15 mouse cellular contexts compared by ENCODE assay signal in genomic region chr17:25979829-25980738, GRCm38 (mm10). TPM values are rescaled to one million over a fixed set of nuclear protein-coding genes. Genes with fewer than 3 reads are reported as not detected.
A peak's percentile ranks its signal among the peaks of the same experiment; 100 is the strongest.
DNase-seq lines count a peak whose midpoint lies in the region; ATAC-seq lines count a peak whose summit lies in the region.
"Had no signal": no experiment of that assay in that cellular context is flagged by ENCODE, and none has a peak within 500 bp of the region (broad histone marks: within the 10 kb centered on the region; RNA-seq: fewer than 3 reads in every experiment).

No protein-coding gene starts in this region.

- intact Hi-C loops in heart, postnatal 10 days (cut with DNase I) = no loop called here

- no peak for DNase-seq in liver
- peak; percentile 20 for DNase-seq in forelimb bud, embryonic 11.5 days (ENCODE audit: low read depth, low spot score)
- no peak for DNase-seq in heart, postnatal 10 days
- DNase-seq in frontal cortex, postnatal 25 days (ENCODE audit: low spot score in 2 of 2) = no peak
- DNase-seq: spleen, adult 18-20 months had no signal

- H3K9ac ChIP-seq in liver, embryonic 12.5 days = 0 out of 2 replicates have a peak overlapping the region, but pooled peaks have one; percentile 8
- H3K9ac ChIP-seq in kidney, embryonic 16.5 days (replicated peaks; ENCODE audit: low read length) = 0 out of 2 replicates have a peak overlapping the region, but pooled peaks have one; percentile 11
- H3K9ac ChIP-seq in stomach, embryonic 16.5 days (ENCODE audit: low read length) = peak overlapping the region; percentile 19; the same call in 1 of the 2 replicates

- H3K4me3 ChIP-seq in liver, embryonic 12.5 days = no peak overlapping the region
- no peak overlapping the region for H3K4me3 ChIP-seq in kidney, embryonic 16.5 days (ENCODE audit: low read length)
- no peak overlapping the region for H3K4me3 ChIP-seq in stomach, embryonic 16.5 days (replicated peaks; ENCODE audit: low read length)

- H3K4me1 ChIP-seq in liver, embryonic 12.5 days = peaks cover 78% of the 10 kb centered on the region
- H3K4me1 ChIP-seq in kidney, embryonic 16.5 days (ENCODE audit: insufficient read depth, low read length) = peaks cover 25% of the 10 kb centered on the region
- peaks cover 29% of the 10 kb centered on the region for H3K4me1 ChIP-seq in stomach, embryonic 16.5 days (ENCODE audit: control insufficient read depth, insufficient read depth, low read length)

- peak overlapping the region; percentile 51 for H3K27ac ChIP-seq in liver, embryonic 12.5 days
- H3K27ac ChIP-seq in kidney, embryonic 16.5 days (ENCODE audit: low read length) = peak overlapping the region; percentile 46; the same call in 1 of the 2 replicates
- H3K27ac ChIP-seq in stomach, embryonic 16.5 days (ENCODE audit: low read length) = peak overlapping the region; percentile 66
- H3K27ac ChIP-seq: macrophage had no signal

- H3K9me3 ChIP-seq in liver, embryonic 12.5 days (replicated peaks) = no peaks in the 10 kb centered on the region
- H3K9me3 ChIP-seq in kidney, embryonic 16.5 days (ENCODE audit: low read length) = no peaks in the 10 kb centered on the region
- H3K9me3 ChIP-seq in stomach, embryonic 16.5 days (replicated peaks; ENCODE audit: control insufficient read depth, low read length) = no peaks in the 10 kb centered on the region

- 79% methylated on average over 5 of the region's 5 CpGs for WGBS in liver, embryonic 12.5 days (ENCODE audit: insufficient replicate concordance)
- 82% methylated on average over 5 of the region's 5 CpGs for WGBS in kidney, embryonic 16.5 days
- WGBS in stomach, embryonic 16.5 days = 82% methylated on average over 5 of the region's 5 CpGs

- peaks cover 16% of the 10 kb centered on the region for H3K36me3 ChIP-seq in liver, embryonic 12.5 days
- H3K36me3 ChIP-seq in kidney, embryonic 16.5 days (ENCODE audit: insufficient read depth, low read length) = 0 out of 2 replicates have a peak, but pooled peaks cover 3% of the 10 kb centered on the region
- no peaks in the 10 kb centered on the region for H3K36me3 ChIP-seq in stomach, embryonic 16.5 days (ENCODE audit: control insufficient read depth, insufficient read depth, low read length)

- no peaks in the 10 kb centered on the region for H3K27me3 ChIP-seq in liver, embryonic 12.5 days (replicated peaks)
- no peaks in the 10 kb centered on the region for H3K27me3 ChIP-seq in kidney, embryonic 16.5 days (ENCODE audit: insufficient read depth, low read length)
- H3K27me3 ChIP-seq in stomach, embryonic 16.5 days (ENCODE audit: control insufficient read depth, insufficient read depth, low read length) = no peaks in the 10 kb centered on the region

- ATAC-seq in liver, embryonic 12.5 days = no peak
- no peak for ATAC-seq in kidney, embryonic 16.5 days (ENCODE audit: low FRiP score, low TSS enrichment)
- ATAC-seq in stomach, embryonic 16.5 days (ENCODE audit: insufficient read depth, low FRiP score) = peak; percentile 56; the same call in 1 of the 2 replicates

- H3K4me2 ChIP-seq in liver, embryonic 12.5 days = no peak overlapping the region
- H3K4me2 ChIP-seq in kidney, embryonic 16.5 days (replicated peaks; ENCODE audit: low read depth, low read length) = no peak overlapping the region
- H3K4me2 ChIP-seq in stomach, embryonic 16.5 days (ENCODE audit: low read depth, low read length) = no peak overlapping the region

RNA-seq across cellular contexts. Expression of gene Capn15, which starts 5.5 kb away (rescaled TPM):
- 20.4 and 21.3 TPM in 2 replicates for polyA plus RNA-seq in liver, embryonic 12.5 days (2016; fragmentation: Nextera tagmentation; extraction: Ambion mirVana)
- 26.0 and 30.7 TPM in 2 replicates for polyA plus RNA-seq in kidney, embryonic 16.5 days (2015; fragmentation: Nextera tagmentation; extraction: Ambion mirVana)
- polyA plus RNA-seq in stomach, embryonic 16.5 days (2015; fragmentation: Nextera tagmentation; extraction: Ambion mirVana) = 21.6 and 23.3 TPM in 2 replicates
- total RNA-seq in heart, postnatal 10 days (2021) = 10 to 100 TPM; 12.6 to 13.5 TPM

RNA-seq across cellular contexts. Expression of gene A930017K11Rik, which starts 27.7 kb away (rescaled TPM):
- 0.36 and 0.49 TPM in 2 replicates for polyA plus RNA-seq in liver, embryonic 12.5 days (2016; fragmentation: Nextera tagmentation; extraction: Ambion mirVana)
- 8.1 and 9.5 TPM in 2 replicates for polyA plus RNA-seq in kidney, embryonic 16.5 days (2015; fragmentation: Nextera tagmentation; extraction: Ambion mirVana)
- polyA plus RNA-seq in stomach, embryonic 16.5 days (2015; fragmentation: Nextera tagmentation; extraction: Ambion mirVana) = 0.11 and 0.31 TPM in 2 replicates
- not detected for total RNA-seq in heart, postnatal 10 days (2021)
- total RNA-seq: common myeloid progenitor, adult 5-6 weeks; gastrocnemius, postnatal 4 days had no signal
- polyA plus RNA-seq: forebrain, embryonic 11.5 days; heart, postnatal 0 days; macrophage had no signal

RNA-seq across cellular contexts. Expression of gene Nhlrc4, which starts 35.3 kb away (rescaled TPM):
- polyA plus RNA-seq in liver, embryonic 12.5 days (2016; fragmentation: Nextera tagmentation; extraction: Ambion mirVana) = 5.0 and 7.3 TPM in 2 replicates
- 1.8 and 3.7 TPM in 2 replicates for polyA plus RNA-seq in kidney, embryonic 16.5 days (2015; fragmentation: Nextera tagmentation; extraction: Ambion mirVana)
- polyA plus RNA-seq in stomach, embryonic 16.5 days (2015; fragmentation: Nextera tagmentation; extraction: Ambion mirVana) = 0.12 and 0.66 TPM in 2 replicates
- not detected for total RNA-seq in heart, postnatal 10 days (2021)
- total RNA-seq: common myeloid progenitor, adult 5-6 weeks; gastrocnemius, postnatal 4 days; left cerebral cortex, postnatal 14 days had no signal
- polyA plus RNA-seq: heart, postnatal 0 days; intestine, embryonic 14.5 days; macrophage had no signal

RNA-seq across cellular contexts. Expression of gene Pigq, which starts 35.3 kb away (rescaled TPM):
- polyA plus RNA-seq in liver, embryonic 12.5 days (2016; fragmentation: Nextera tagmentation; extraction: Ambion mirVana) = 161 and 171 TPM in 2 replicates
- 85.8 and 95.9 TPM in 2 replicates for polyA plus RNA-seq in kidney, embryonic 16.5 days (2015; fragmentation: Nextera tagmentation; extraction: Ambion mirVana)
- polyA plus RNA-seq in stomach, embryonic 16.5 days (2015; fragmentation: Nextera tagmentation; extraction: Ambion mirVana) = 57.2 and 62.0 TPM in 2 replicates
- total RNA-seq in heart, postnatal 10 days (2021) = 10 to 100 TPM; 76.6 to 78.5 TPM
